Mouse (Mus musculus) neutrophil, adult 5-6 weeks (primary cell): ENCODE data around the gene Zfp704. TPM values are rescaled to one million over a fixed set of nuclear protein-coding genes. Genes with fewer than 3 reads are reported as not detected.

Source experiments
- ATAC-seq: fragments of 151-379, 151-347 bp; 2 replicates; pipeline ENCODE4 v1.8.0; 2017; ENCODE audit warnings: mild to moderate bottlenecking, moderate TSS enrichment; ENCODE audit not compliant: insufficient number of reproducible peaks, poor library complexity, low FRiP score, severe bottlenecking; ENCODE audit errors: extremely low read depth
- total RNA-seq: library from RNA; stranded (forward); fragments of 200-1000 nt; gene quantifications from 2 replicates; pipeline ENCODE4 v1.2.3, GENCODE M21; 2017

Gene Zfp704
- total RNA-seq, 1 experiment from 2014 or later = 0.70 TPM

GRCm38 (mm10) chr3:9402345-9402744 is 207.5 kb downstream of the Zfp704 start:
- ATAC-seq = no peak

- ATAC-seq = no peak
Observed at GRCm38 (mm10) chr3:9401685-9402084, 208.2 kb downstream of the Zfp704 start.

GRCm38 (mm10) chr3:9400886-9401221 is 209.0 kb downstream of the Zfp704 start:
- no peak for ATAC-seq

- no peak for ATAC-seq
Observed at GRCm38 (mm10) chr3:9400201-9400885, 209.5 kb downstream of the Zfp704 start.

- ATAC-seq = no peak
Observed at GRCm38 (mm10) chr3:9398271-9398670, 211.6 kb downstream of the Zfp704 start.
